Mouse (Mus musculus) cerebellum, adult 8-10 months (tissue): ENCODE measurements around the gene Mdp1.

Source experiments
- DNase-seq: peaks from one replicate; pipeline ENCODE4 v3.0.0; 2022

Mdp1 gene

GRCm38 (mm10) chr14:55659960-55660573 lies at the start of gene Mdp1:
Gene Mdp1 (minus strand): TSS chr14:55660508.
- DNase-seq: peak; percentile 71

- no peak for DNase-seq
These were observed 49.2 kb upstream of the Mdp1 start for GRCm38 (mm10) chr14:55709509-55709908.

GRCm38 (mm10) chr14:55707397-55707796 lies 47.1 kb upstream of the Mdp1 start:
- no peak for DNase-seq

GRCm38 (mm10) chr14:55706051-55706600 lies 45.8 kb upstream of the Mdp1 start:
- no peak for DNase-seq

- no peak for DNase-seq
These were observed 42.5 kb upstream of the Mdp1 start for GRCm38 (mm10) chr14:55702761-55703160.

- no peak for DNase-seq
These were observed 40.8 kb upstream of the Mdp1 start for GRCm38 (mm10) chr14:55701131-55701530.

- no peak for DNase-seq
These were observed 36.9 kb upstream of the Mdp1 start for GRCm38 (mm10) chr14:55697226-55697625.

- no peak for DNase-seq
These were observed 29.1 kb upstream of the Mdp1 start for GRCm38 (mm10) chr14:55689433-55689832.

- DNase-seq: no peak
These were observed 21.8 kb upstream of the Mdp1 start for GRCm38 (mm10) chr14:55682118-55682493.

GRCm38 (mm10) chr14:55681160-55682117 lies 21.1 kb upstream of the Mdp1 start, which contains the start of gene Tinf2:
Gene Tinf2 (minus strand): TSS chr14:55681820.
- peak; percentile 96 for DNase-seq

- DNase-seq: no peak
These were observed 17.3 kb upstream of the Mdp1 start for GRCm38 (mm10) chr14:55677615-55678014.

GRCm38 (mm10) chr14:55672741-55673060 lies 12.4 kb upstream of the Mdp1 start:
- DNase-seq: no peak

GRCm38 (mm10) chr14:55671833-55672740 lies 11.8 kb upstream of the Mdp1 start, which contains the start of the genes Gmpr2 and Nedd8:
Gene Gmpr2 (plus strand): TSS chr14:55671941.
Gene Nedd8 (minus strand): TSS chr14:55672124.
- peak; percentile 89 for DNase-seq

GRCm38 (mm10) chr14:55671486-55671832 lies 11.2 kb upstream of the Mdp1 start:
- no peak for DNase-seq

- no peak for DNase-seq
These were observed 328 bp upstream of the Mdp1 start for GRCm38 (mm10) chr14:55660636-55661035.

GRCm38 (mm10) chr14:55658011-55658410 lies 2.3 kb downstream of the Mdp1 start:
- no peak for DNase-seq

GRCm38 (mm10) chr14:55656935-55657334 lies 3.4 kb downstream of the Mdp1 start:
- DNase-seq: no peak

GRCm38 (mm10) chr14:55651528-55651927 lies 8.8 kb downstream of the Mdp1 start:
- no peak for DNase-seq

GRCm38 (mm10) chr14:55649884-55650283 lies 10.4 kb downstream of the Mdp1 start, which contains the start of gene Tssk4:
Gene Tssk4 (plus strand): TSS chr14:55650184.
- no peak for DNase-seq

- DNase-seq: no peak
These were observed 15.9 kb downstream of the Mdp1 start for GRCm38 (mm10) chr14:55644261-55644888.

GRCm38 (mm10) chr14:55643060-55643907 lies 17.0 kb downstream of the Mdp1 start, which contains the start of gene Tm9sf1:
Gene Tm9sf1 (minus strand): TSS chr14:55643806.
- peak; percentile 88 for DNase-seq
